Mouse (Mus musculus) bone marrow, adult 2 months (tissue): ENCODE results near the gene Ly6g5c.

Source experiments
- CTCF ChIP-seq: fragments of 200-500 bp; IDR thresholded peaks from 2 replicates; pipeline ENCODE4 v1.5.1; 2011; ENCODE audit warnings: low read length, control low read depth; ENCODE audit not compliant: control insufficient read depth, insufficient read depth
- POLR2A ChIP-seq: fragments of 200-500 bp; IDR thresholded peaks from 2 replicates; pipeline ENCODE4 v1.6.1; 2011; ENCODE audit warnings: low read depth, mild to moderate bottlenecking, control low read depth, low read length, borderline replicate concordance; ENCODE audit not compliant: control insufficient read depth

GRCm38 (mm10) chr17:35077285-35077684 lies 30.8 kb upstream of the Ly6g5c start:
- TF ChIP-seq POLR2A (no peak), CTCF (no peak)
